Mouse (Mus musculus) C2C12 (cell line): ENCODE data around the gene Uvrag.

Experiments
- CTCF ChIP-seq: IDR thresholded peaks from one replicate; pipeline ENCODE4 v1.5.1; 2011; ENCODE audit not compliant: control insufficient read depth, insufficient read depth, insufficient read length
- MAX ChIP-seq: IDR thresholded peaks from one replicate; pipeline ENCODE4 v1.6.1; 2011; ENCODE audit warnings: mild to moderate bottlenecking, control low read depth

DNA sequence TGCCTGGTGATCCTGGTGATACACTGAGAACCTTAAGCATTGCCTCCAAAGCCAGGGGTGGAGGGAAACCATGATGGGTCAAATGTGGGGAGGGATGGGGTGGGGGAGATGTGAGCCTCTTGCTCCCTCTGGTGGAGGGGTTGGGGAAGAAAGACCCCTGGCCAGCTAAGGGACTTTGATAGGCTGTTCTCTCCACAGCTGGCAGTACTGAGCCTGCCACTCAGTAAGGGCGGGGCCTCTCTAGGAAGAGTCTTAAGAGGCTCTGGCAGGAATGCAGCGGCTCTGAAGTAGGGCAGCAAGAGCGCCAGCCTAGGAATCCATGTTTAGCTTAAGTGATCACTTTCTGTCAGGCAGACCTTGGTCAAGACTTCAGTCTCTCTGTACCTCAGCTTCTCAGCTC is 299.1 kb downstream of the Uvrag start:
- TF ChIP-seq CTCF (no peak), MAX (no peak)
